Mouse (Mus musculus) C2C12 (cell line): ENCODE measurements around the gene Cd27. TPM values are rescaled to one million over a fixed set of nuclear protein-coding genes. Genes with fewer than 3 reads are reported as not detected.

Source experiments
- H3K27me3 ChIP-seq: one replicate; pipeline ENCODE4 v1.6.1; 2011; ENCODE audit not compliant: control insufficient read depth, insufficient read depth, insufficient read length
- H3K36me3 ChIP-seq: one replicate; pipeline ENCODE4 v1.6.1; 2011; ENCODE audit not compliant: control insufficient read depth, insufficient read depth
- H3K4me3 ChIP-seq: one replicate; pipeline ENCODE4 v1.5.1; 2011; ENCODE audit warnings: mild to moderate bottlenecking, control low read depth; ENCODE audit not compliant: poor library complexity, insufficient read depth, severe bottlenecking
- H3K79me2 ChIP-seq: one replicate; pipeline ENCODE4 v1.6.1; 2011; ENCODE audit not compliant: control insufficient read depth, insufficient read depth
- H3K79me3 ChIP-seq: one replicate; pipeline ENCODE4 v1.6.1; 2011; ENCODE audit warnings: low read depth, control low read depth
- H3ac ChIP-seq: one replicate; pipeline ENCODE3; 2011; ENCODE audit warnings: low read depth; ENCODE audit not compliant: control insufficient read depth, insufficient read length
- CEBPB ChIP-seq: IDR thresholded peaks from one replicate; pipeline ENCODE4 v1.6.1; 2011; ENCODE audit warnings: low read depth, mild to moderate bottlenecking, control low read depth, moderate library complexity
- CTCF ChIP-seq: IDR thresholded peaks from one replicate; pipeline ENCODE4 v1.5.1; 2011; ENCODE audit not compliant: control insufficient read depth, insufficient read depth, insufficient read length
- FOSL1 ChIP-seq: IDR thresholded peaks from one replicate; pipeline ENCODE4 v1.8.0; 2011; ENCODE audit warnings: mild to moderate bottlenecking, low read length; ENCODE audit not compliant: poor library complexity, insufficient read depth, severe bottlenecking
- MAX ChIP-seq: IDR thresholded peaks from one replicate; pipeline ENCODE4 v1.6.1; 2011; ENCODE audit warnings: mild to moderate bottlenecking, control low read depth
- MYOD1 ChIP-seq: IDR thresholded peaks from one replicate; pipeline ENCODE4 v1.6.1; 2011; ENCODE audit warnings: low read depth; ENCODE audit not compliant: control insufficient read depth, insufficient read length
- MYOG ChIP-seq: IDR thresholded peaks from one replicate; pipeline ENCODE4 v1.6.1; 2011; ENCODE audit not compliant: control insufficient read depth, insufficient read length; ENCODE audit errors: extremely low read depth
- USF1 ChIP-seq: IDR thresholded peaks from one replicate; pipeline ENCODE4 v1.6.1; 2011; ENCODE audit warnings: low read depth, mild to moderate bottlenecking, control low read depth, moderate library complexity
- polyA plus RNA-seq: library from polyadenylated mRNA; unstranded; fragments of >200 nt; fragmentation: generic; extraction: Trizol; gene quantifications from one replicate; pipeline ENCODE4 v1.2.1, GENCODE M21; 2012; ENCODE audit warnings: missing spikeins

The Cd27 gene
- polyA plus RNA-seq, 1 experiment: 0.07 TPM

DNA sequence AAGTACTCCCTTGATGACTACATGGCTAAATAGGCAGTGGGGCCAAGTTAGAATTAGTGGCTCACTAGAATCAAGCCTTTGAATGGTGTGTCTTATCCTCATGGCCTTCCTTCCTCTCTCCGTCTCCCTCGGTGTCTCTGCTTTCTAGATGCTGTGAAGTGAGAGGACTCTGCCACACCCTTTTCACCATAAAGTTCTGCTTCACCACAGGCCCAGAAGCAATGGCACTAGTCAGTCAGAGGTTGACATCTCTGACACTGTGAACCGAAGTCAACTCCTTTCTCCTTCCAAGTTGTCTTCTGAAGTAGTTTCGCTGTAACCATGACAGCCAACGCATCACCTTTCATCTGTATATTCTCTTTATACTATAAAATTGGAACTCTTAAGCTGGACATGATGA is 2.7 kb upstream of the Cd27 start:
- H3K79me2 ChIP-seq: no peaks in the 10 kb centered on the region
- H3K79me3 ChIP-seq: no peaks in the 10 kb centered on the region
- no peak overlapping the region for H3ac ChIP-seq
- no peaks in the 10 kb centered on the region for H3K36me3 ChIP-seq
- no peak for TF ChIP-seq CTCF
- TF ChIP-seq MAX: no peak
- no peaks in the 10 kb centered on the region for H3K27me3 ChIP-seq
- no peak overlapping the region for H3K4me3 ChIP-seq

DNA sequence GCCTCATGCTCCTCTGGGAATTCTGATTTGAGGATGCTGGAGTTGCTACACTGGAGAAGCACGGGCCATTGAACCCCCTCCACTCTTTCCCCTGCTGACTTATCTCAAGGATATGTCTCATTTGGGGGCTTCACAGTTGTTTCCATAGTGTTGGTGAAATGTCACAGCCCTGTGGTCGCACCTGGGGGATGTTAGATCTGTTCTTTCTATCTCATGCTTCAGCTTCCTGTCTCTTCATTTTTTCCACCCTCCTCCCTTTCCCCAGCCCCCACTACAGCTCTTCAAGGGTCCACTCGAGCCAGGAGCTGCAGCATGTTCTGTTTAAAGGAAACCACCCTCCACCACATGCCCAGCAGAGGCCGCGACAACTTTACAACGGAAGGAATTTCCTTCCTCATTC is 1.6 kb upstream of the Cd27 start:
- Histone ChIP-seq H3ac (no peak overlapping the region), H3K4me3 (no peak overlapping the region), H3K79me3 (no peaks in the 10 kb centered on the region), H3K79me2 (no peaks in the 10 kb centered on the region), H3K36me3 (no peaks in the 10 kb centered on the region), H3K27me3 (no peaks in the 10 kb centered on the region)
- TF ChIP-seq FOSL1 (no peak), USF1 (no peak), MYOG (no peak), MYOD1 (no peak), CTCF (no peak), CEBPB (no peak), MAX (no peak)

DNA sequence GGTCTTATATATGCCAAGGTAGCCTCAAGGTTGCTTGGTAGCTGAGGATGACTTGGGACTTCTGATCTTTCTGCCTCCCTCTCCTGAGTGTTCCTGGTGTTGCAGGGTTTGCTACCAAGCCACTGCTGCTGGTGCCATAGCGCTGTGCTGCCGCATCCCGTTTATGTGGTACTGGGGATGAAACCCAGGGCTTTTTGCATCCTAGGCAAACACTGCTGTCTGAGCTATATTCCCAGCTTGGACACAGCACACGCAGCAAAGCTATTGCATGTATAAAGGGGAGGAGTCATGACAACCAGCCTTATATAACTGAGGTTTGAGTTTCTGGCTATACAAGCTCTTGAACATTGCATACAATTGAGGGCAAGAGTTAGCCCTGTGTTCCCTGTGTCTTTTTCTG is 611 bp upstream of the Cd27 start:
- H3K79me3 ChIP-seq: no peaks in the 10 kb centered on the region
- H3K27me3 ChIP-seq: no peaks in the 10 kb centered on the region
- no peaks in the 10 kb centered on the region for H3K36me3 ChIP-seq
- H3K79me2 ChIP-seq: no peaks in the 10 kb centered on the region
- H3ac ChIP-seq: no peak overlapping the region
- TF ChIP-seq FOSL1 (no peak), MAX (no peak), MYOG (no peak), CEBPB (no peak), CTCF (no peak), MYOD1 (no peak), USF1 (no peak)
- no peak overlapping the region for H3K4me3 ChIP-seq

DNA sequence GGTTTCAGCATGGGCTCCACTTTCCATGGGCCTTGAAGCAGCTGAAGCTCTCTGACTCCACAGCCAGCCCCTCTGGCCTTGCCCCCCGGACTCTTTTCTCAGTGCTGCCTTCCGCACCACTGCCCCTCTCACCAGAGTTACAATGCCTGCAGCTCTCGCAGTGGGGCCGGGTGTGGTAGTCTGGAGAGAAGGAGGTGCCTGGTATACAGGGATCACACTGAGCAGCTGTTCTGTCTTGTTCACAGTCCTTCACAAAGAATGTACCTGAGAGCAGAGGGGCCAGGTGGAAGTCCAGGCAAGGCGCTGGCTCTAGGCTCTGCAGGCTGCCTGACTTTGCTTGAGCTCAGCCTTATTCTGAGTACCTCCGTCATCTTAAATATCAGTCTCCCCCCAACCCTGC is 469 bp downstream of the Cd27 start:
- H3ac ChIP-seq: no peak overlapping the region

DNA sequence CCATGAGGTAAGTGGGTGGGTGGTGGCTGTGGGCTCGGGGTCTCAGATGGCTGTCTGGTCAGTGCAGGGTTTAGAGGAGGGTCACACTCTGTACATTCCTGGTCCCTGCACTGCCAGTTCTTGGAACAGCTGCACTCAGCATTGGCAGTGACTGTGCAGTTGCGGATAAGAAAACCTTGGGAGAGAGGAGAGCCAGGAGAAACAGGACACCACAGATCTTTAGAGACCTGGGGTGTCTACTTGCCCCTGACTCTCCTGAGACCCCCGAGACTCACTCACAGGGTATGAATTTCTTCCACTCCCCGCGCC is 2.3 kb downstream of the Cd27 start:
- TF ChIP-seq USF1: no peak
- TF ChIP-seq MAX: no peak
- no peak for TF ChIP-seq MYOG
- TF ChIP-seq CTCF: no peak
- Histone ChIP-seq H3K36me3 (no peaks in the 10 kb centered on the region), H3K79me2 (no peaks in the 10 kb centered on the region), H3ac (no peak overlapping the region), H3K27me3 (no peaks in the 10 kb centered on the region), H3K79me3 (no peaks in the 10 kb centered on the region), H3K4me3 (no peak overlapping the region)

More for the DNA sequence above, 469 bp downstream of the Cd27 start:
- no peaks in the 10 kb centered on the region for H3K79me3 ChIP-seq
- no peak for TF ChIP-seq MAX
- no peak for TF ChIP-seq CEBPB
- no peak for TF ChIP-seq CTCF
- no peak for TF ChIP-seq MYOD1
- no peak for TF ChIP-seq USF1
- TF ChIP-seq FOSL1: no peak
- TF ChIP-seq MYOG: no peak
- H3K79me2 ChIP-seq: no peaks in the 10 kb centered on the region
- no peaks in the 10 kb centered on the region for H3K27me3 ChIP-seq
- H3K36me3 ChIP-seq: no peaks in the 10 kb centered on the region
- H3K4me3 ChIP-seq: no peak overlapping the region

DNA sequence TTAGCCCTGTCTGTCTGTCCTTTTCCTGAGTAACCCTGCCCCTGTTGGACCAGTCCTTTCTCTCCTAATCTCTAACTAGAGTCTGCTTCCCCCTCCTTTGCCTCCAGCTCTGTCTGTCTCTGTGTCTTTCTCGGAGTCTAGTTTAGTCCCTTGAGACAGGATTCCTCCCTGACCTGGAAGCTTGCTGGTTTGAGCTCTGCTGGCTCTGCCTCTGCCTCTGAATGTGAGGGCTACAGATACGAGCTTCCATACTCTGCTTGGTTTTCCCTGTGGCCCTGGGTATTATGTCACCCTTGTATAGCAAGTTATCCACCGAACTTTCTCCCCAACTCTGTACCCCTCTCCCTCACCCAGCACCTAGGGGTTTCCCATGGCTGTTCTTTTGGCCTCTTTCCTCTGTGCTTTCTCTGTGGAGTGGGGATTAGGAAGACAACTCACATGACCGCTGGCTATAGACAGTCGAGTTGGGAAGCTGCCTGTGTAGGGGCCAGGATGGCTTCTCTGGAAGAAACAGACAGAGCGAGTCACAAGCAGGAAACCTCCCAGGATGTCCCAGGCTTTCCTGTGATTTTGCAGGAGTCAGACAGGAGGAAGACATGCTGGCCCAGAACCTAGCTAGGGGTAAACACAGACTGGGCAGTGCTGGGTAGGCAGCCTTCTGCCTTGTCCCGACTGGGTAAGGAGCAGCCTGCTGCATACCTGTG is 2.8 kb downstream of the Cd27 start:
- H3K4me3 ChIP-seq: no peak overlapping the region
- TF ChIP-seq MAX (no peak), FOSL1 (no peak), CEBPB (no peak), MYOG (no peak), USF1 (no peak), MYOD1 (no peak), CTCF (no peak)
- H3ac ChIP-seq: no peak overlapping the region
- no peaks in the 10 kb centered on the region for H3K79me2 ChIP-seq
- no peaks in the 10 kb centered on the region for H3K27me3 ChIP-seq
- no peaks in the 10 kb centered on the region for H3K36me3 ChIP-seq
- H3K79me3 ChIP-seq: no peaks in the 10 kb centered on the region
